Mouse (Mus musculus): ENCODE measurements around the gene Ift57.

The Ift57 gene

GRCm38 (mm10) chr16:49760517-49761203 is 61.6 kb downstream of the Ift57 start:
- DNase-seq: no peak

- DNase-seq: no peak
These were observed 62.9 kb downstream of the Ift57 start for GRCm38 (mm10) chr16:49761981-49762380.

- DNase-seq: peak in 1 of 2 experiments; percentile 63
These were observed 67.3 kb downstream of the Ift57 start for GRCm38 (mm10) chr16:49766326-49766725.

- no peak for DNase-seq
These were observed 69.5 kb downstream of the Ift57 start for GRCm38 (mm10) chr16:49768491-49769031.

GRCm38 (mm10) chr16:49769831-49770261 is 70.8 kb downstream of the Ift57 start:
- no peak for DNase-seq

GRCm38 (mm10) chr16:49770320-49771189 is 71.5 kb downstream of the Ift57 start:
- DNase-seq: no peak

- DNase-seq: no peak
These were observed 72.8 kb downstream of the Ift57 start for GRCm38 (mm10) chr16:49771609-49772396.

- no peak for DNase-seq
These were observed 73.5 kb downstream of the Ift57 start for GRCm38 (mm10) chr16:49772576-49772975.

GRCm38 (mm10) chr16:49773068-49773467 is 74.0 kb downstream of the Ift57 start:
- no peak for DNase-seq

- DNase-seq: no peak
These were observed 75.3 kb downstream of the Ift57 start for GRCm38 (mm10) chr16:49774059-49775001.

- DNase-seq: no peak
These were observed 76.3 kb downstream of the Ift57 start for GRCm38 (mm10) chr16:49775002-49775966.

GRCm38 (mm10) chr16:49776981-49777380 is 77.9 kb downstream of the Ift57 start:
- no peak for DNase-seq

- no peak for DNase-seq
These were observed 82.6 kb downstream of the Ift57 start for GRCm38 (mm10) chr16:49781556-49782156.

GRCm38 (mm10) chr16:49783369-49783768 is 84.3 kb downstream of the Ift57 start:
- no peak for DNase-seq

GRCm38 (mm10) chr16:49786116-49786515 is 87.1 kb downstream of the Ift57 start:
- no peak for DNase-seq

- no peak for DNase-seq
These were observed 88.7 kb downstream of the Ift57 start for GRCm38 (mm10) chr16:49787714-49788113.

GRCm38 (mm10) chr16:49790575-49791465 is 91.8 kb downstream of the Ift57 start:
- DNase-seq: no peak

GRCm38 (mm10) chr16:49792446-49792878 is 93.4 kb downstream of the Ift57 start:
- no peak for DNase-seq

- no peak for DNase-seq
These were observed 94.6 kb downstream of the Ift57 start for GRCm38 (mm10) chr16:49793596-49793995.
